ENCODE assay signal across 8 mouse cellular contexts in the genomic region with DNA sequence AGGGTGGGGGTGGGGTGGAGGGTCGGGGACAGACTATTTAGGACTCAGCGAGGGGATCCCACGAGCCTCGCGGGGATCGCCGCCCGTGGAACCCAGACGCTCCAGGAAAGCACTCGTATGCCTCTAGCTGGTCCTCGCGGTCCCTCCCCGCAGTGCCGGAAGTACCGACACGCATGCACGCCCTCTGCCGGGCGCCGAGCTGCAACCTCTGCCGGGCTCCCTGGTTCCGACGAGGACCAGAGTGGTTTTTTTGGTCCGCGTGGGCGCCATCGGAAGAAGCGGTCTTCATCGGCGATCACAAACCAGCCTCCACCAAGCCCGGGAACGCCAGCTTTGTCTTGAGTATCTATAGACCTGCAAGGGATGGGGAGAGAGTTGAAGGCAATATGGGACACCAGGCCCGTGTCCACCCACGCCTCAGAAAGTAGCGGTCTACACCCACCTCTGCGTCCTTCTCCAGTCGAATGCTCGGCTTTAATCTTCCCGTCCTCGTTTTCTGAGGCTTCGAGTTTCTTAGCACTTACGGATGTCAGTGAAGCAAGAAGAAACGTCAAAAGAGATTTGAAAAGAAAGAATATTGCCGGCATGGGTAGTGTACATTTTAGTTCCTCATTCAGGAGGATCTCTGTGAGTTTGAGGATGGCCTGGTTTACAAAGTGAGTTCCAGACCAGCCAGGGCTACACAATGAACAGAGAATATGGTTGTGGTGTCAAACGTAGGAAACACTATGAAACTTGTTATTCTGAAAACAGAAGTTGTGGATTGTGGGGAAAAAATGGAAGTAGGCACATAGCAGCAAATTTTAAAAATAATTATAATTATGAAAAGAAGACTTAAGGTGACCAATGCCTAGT. TPM values are rescaled to one million over a fixed set of nuclear protein-coding genes. Genes with fewer than 3 reads are reported as not detected.
DNase-seq lines count a peak whose midpoint lies in the region; ATAC-seq and TF ChIP-seq lines count a peak whose summit lies in the region.

A gene (minus strand): TSS at position 165 of the 855 bp plus-strand sequence.

- no peak for DNase-seq in Patski (ENCODE audit: low read depth, low spot score)
- peak; percentile 94 to 95 for DNase-seq in cerebellum, postnatal 10 days
- DNase-seq in frontal cortex, postnatal 10 days (ENCODE audit: low spot score in 2 of 2): peak; percentile 83 to 89
- DNase-seq in layer of hippocampus, postnatal 10 days (ENCODE audit: low spot score in 2 of 2): peak; percentile 89 to 91
- peak; percentile 92 for DNase-seq in lung, postnatal 0 days (ENCODE audit: low spot score)
- DNase-seq in ovary, postnatal 14 days (ENCODE audit: low spot score): peak; percentile 83
- peak; percentile 84 to 91 for DNase-seq in thymus, postnatal 10 days (ENCODE audit: low spot score in 2 of 2)

- WGBS in hindbrain, embryonic 12.5 days: 2% methylated on average over 45 of the region's 45 CpGs
- WGBS in lung, postnatal 0 days: 2% methylated on average over 45 of the region's 45 CpGs

- TF ChIP-seq CTCF in Patski (IDR thresholded peaks at IDR 0.05): peak; percentile 77
- peak; percentile 81 for TF ChIP-seq CTCF in lung, postnatal 0 days (IDR thresholded peaks at IDR 0.05)

- H3K9me3 ChIP-seq in hindbrain, embryonic 12.5 days (replicated peaks): no peaks in the 10 kb centered on the region
- H3K9me3 ChIP-seq in lung, postnatal 0 days (ENCODE audit: low read length): no peaks in the 10 kb centered on the region

- H3K4me2 ChIP-seq in hindbrain, embryonic 12.5 days (replicated peaks): peak within 1 kb of the TSS; percentile 72
- peak within 1 kb of the TSS; percentile 81 for H3K4me2 ChIP-seq in lung, postnatal 0 days (replicated peaks; ENCODE audit: low read depth, low read length)

- POLR2A ChIA-PET in Patski (lab: Charles Lee): interaction anchor here (0.6 to 2.4 kb wide), 4 partner anchors 10 to 14 kb away, joined by 3 to 13 read pairs (median 4); a partner anchor contains a TSS

- peak within 1 kb of the TSS; percentile 61 for H3K4me3 ChIP-seq in hindbrain, embryonic 12.5 days
- H3K4me3 ChIP-seq in lung, postnatal 0 days (ENCODE audit: low read depth, low read length): peak within 1 kb of the TSS; percentile 72

- no peaks in the 10 kb centered on the region for H3K27me3 ChIP-seq in Patski
- no peaks in the 10 kb centered on the region for H3K27me3 ChIP-seq in hindbrain, embryonic 12.5 days
- H3K27me3 ChIP-seq in lung, postnatal 0 days (replicated peaks; ENCODE audit: insufficient read depth, low read length): no peaks in the 10 kb centered on the region

- peak within 1 kb of the TSS; percentile 79 for H3K9ac ChIP-seq in hindbrain, embryonic 12.5 days
- H3K9ac ChIP-seq in lung, postnatal 0 days (replicated peaks; ENCODE audit: low read depth): peak within 1 kb of the TSS; percentile 76

- CTCF ChIA-PET in Patski (lab: Charles Lee): interaction anchor here (0.7 to 1.3 kb wide), 3 partner anchors 8 to 21 kb away, joined by 3 to 5 read pairs (median 4); no protein-coding TSS in a partner anchor

- in situ Hi-C loops in Patski (cut with MboI; ENCODE audit: low pct_unique_long_range_greater_than_20kb): no loop called here

- H3K4me1 ChIP-seq in hindbrain, embryonic 12.5 days: 0 out of 2 replicates have a peak, but pooled peaks cover 4% of the 10 kb centered on the region
- peaks cover 4% of the 10 kb centered on the region; the same call in 1 of the 2 replicates for H3K4me1 ChIP-seq in lung, postnatal 0 days (ENCODE audit: insufficient read depth, low read depth, low read length)

- no peak for TF ChIP-seq EP300 in lung, postnatal 0 days (IDR thresholded peaks at IDR 0.05)

- H3K27ac ChIP-seq in hindbrain, embryonic 12.5 days: peak within 1 kb of the TSS; percentile 55
- H3K27ac ChIP-seq in lung, postnatal 0 days (ENCODE audit: low read length): peak within 1 kb of the TSS; percentile 81

- ATAC-seq in Patski: peak; percentile 76
- ATAC-seq in hindbrain, embryonic 12.5 days (ENCODE audit: low FRiP score): peak; percentile 91
- ATAC-seq in lung, postnatal 0 days: peak; percentile 99

- H3K36me3 ChIP-seq in hindbrain, embryonic 12.5 days: no peaks in the 10 kb centered on the region
- no peaks in the 10 kb centered on the region for H3K36me3 ChIP-seq in lung, postnatal 0 days (ENCODE audit: insufficient read depth, low read length)

RNA-seq across cellular contexts. Expression of the gene that starts here (rescaled TPM):
- polyA plus RNA-seq in Patski (2021): 19.6 TPM
- 34.6 and 35.3 TPM in 2 replicates for polyA plus RNA-seq in hindbrain, embryonic 12.5 days (2016; fragmentation: Nextera tagmentation; extraction: Ambion mirVana)
- total RNA-seq in layer of hippocampus, postnatal 10 days (2021): 10 to 100 TPM; 12.2 to 14.0 TPM
- polyA plus RNA-seq in lung, postnatal 0 days (2015; fragmentation: Nextera tagmentation; extraction: Ambion mirVana): 24.1 and 25.6 TPM in 2 replicates
